Mouse (Mus musculus) cerebellum, adult 11-12 months (tissue): Measurements from ENCODE around the gene Eno3.

Experiments
- DNase-seq: peaks from one replicate; pipeline ENCODE4 v3.0.0; 2022

The Eno3 gene

GRCm38 (mm10) chr11:70686901-70687566 is 30.0 kb downstream of the Eno3 start:
- peak; percentile 79 for DNase-seq

GRCm38 (mm10) chr11:70687601-70688199 is 30.7 kb downstream of the Eno3 start, which contains the start of gene Camta2:
Gene Camta2 (minus strand): TSS chr11:70688105.
- peak; percentile 87 for DNase-seq

- no peak for DNase-seq
Measured at GRCm38 (mm10) chr11:70688372-70688771, 31.4 kb downstream of the Eno3 start.

- DNase-seq = peak; percentile 39
Measured at GRCm38 (mm10) chr11:70689578-70689977, 32.6 kb downstream of the Eno3 start.

GRCm38 (mm10) chr11:70693504-70693903 is 36.5 kb downstream of the Eno3 start:
- no peak for DNase-seq

- no peak for DNase-seq
Measured at GRCm38 (mm10) chr11:70697376-70697775, 40.4 kb downstream of the Eno3 start.

GRCm38 (mm10) chr11:70699051-70699450 is 42.0 kb downstream of the Eno3 start:
- DNase-seq = no peak

GRCm38 (mm10) chr11:70699722-70700556 is 42.9 kb downstream of the Eno3 start, which contains the start of the genes Inca1 and Kif1c:
Gene Inca1 (minus strand): TSS chr11:70700155.
Gene Kif1c (plus strand): TSS chr11:70700548.
- DNase-seq = peak; percentile 94

- DNase-seq = peak; percentile 82
Measured at GRCm38 (mm10) chr11:70700613-70701012, 43.6 kb downstream of the Eno3 start.

GRCm38 (mm10) chr11:70701221-70701955 is 44.4 kb downstream of the Eno3 start:
- DNase-seq = no peak

- peak; percentile 36 for DNase-seq
Measured at GRCm38 (mm10) chr11:70701984-70702733, 45.2 kb downstream of the Eno3 start.

- no peak for DNase-seq
Measured at GRCm38 (mm10) chr11:70702781-70703180, 45.8 kb downstream of the Eno3 start.

GRCm38 (mm10) chr11:70706127-70706526 is 49.1 kb downstream of the Eno3 start:
- no peak for DNase-seq

- DNase-seq = no peak
Measured at GRCm38 (mm10) chr11:70711026-70711425, 54.0 kb downstream of the Eno3 start.
